Mouse (Mus musculus): ENCODE data around the gene Epop. TPM values are rescaled to one million over a fixed set of nuclear protein-coding genes. Genes with fewer than 3 reads are reported as not detected.

Gene Epop
- polyA plus RNA-seq, 1 experiment = 0.80 TPM

GRCm38 (mm10) chr11:97628568-97629518, 659 bp downstream of the Epop start:
- no peak for DNase-seq (ENCODE audit: low spot score)

GRCm38 (mm10) chr11:97628303-97628567, 1.3 kb downstream of the Epop start:
- DNase-seq (ENCODE audit: low spot score) = no peak

DNA sequence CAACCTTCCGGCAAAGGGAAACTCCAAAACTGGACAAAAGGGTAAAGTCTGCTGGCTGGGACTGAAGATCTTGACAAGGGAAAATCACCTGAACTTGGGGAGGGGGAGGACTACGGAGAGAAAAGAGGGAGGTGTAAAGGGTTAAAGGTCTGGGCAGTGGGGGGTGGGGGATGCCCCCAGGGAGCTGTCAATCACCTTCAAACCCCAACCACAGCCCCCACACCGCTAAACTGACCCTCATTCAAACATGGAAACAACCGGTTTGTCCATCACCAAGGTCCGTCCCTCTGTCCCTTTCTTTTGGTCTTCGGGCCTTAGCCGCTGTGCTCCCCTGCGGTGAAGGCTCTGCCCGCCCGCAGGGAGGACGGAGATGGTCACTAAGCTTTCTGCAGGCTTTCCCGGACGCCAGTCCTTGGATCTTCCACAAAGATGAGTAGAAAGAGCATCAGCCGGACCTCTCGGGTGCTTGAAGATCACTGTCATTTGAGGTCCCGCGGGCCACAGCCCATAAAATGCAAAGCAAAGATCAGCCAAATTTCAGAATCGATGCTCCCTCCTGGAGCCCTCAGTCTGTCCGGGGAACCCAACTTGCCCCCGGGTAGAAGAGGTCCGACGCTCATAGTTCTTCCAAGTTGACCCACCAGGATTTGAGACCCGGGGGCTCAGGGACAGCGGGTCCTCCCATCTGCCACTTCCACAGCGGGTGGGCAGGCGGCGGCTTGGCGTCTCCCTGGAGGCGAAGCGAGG, 1.8 kb downstream of the Epop start:
- DNase-seq (ENCODE audit: low spot score) = no peak

- no peak for DNase-seq (ENCODE audit: low spot score)
These were observed 2.7 kb downstream of the Epop start for GRCm38 (mm10) chr11:97626850-97627249.

- no peak for DNase-seq (ENCODE audit: low spot score)
These were observed 3.1 kb downstream of the Epop start for GRCm38 (mm10) chr11:97626431-97626830.

DNA sequence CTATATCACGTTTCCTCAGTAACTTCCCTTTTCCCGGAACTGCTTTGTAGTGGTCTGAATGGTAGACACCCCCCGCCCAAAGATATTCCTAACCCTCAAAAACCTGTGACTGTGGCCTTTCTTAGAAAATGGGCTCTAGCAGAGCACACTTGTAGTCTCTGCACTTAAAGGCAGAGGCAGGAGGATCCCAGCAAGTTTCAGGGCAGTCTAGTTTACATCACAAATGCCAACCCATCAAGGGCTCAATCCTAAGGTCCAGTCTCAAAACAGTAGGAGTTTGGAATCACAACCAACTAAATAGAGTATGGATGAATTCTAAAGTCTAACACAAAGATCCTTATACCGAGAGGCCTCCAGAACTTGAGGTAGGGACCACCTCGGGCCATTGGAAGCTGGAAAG, 4.0 kb downstream of the Epop start:
- DNase-seq (ENCODE audit: low spot score) = no peak

DNA sequence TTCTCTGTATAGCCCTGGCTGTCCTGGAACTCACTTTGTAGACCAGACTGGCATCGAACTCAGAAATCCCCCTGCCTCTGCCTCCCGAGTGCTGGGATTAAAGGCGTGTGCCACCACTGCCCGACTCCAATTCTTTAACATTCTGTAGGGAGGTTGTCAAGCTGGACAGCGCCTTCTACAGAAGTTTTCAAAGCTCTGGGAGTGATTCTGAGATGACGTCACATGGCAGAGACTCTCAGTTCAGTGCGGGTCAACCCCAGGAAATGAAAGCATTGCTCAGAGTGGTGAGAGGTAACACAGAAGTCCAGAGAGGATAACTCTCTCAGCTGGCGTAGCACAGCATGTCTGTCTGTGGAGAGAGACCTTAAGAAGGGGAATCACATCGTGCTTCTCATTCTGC, 6.3 kb downstream of the Epop start:
- no peak for DNase-seq (ENCODE audit: low spot score)

GRCm38 (mm10) chr11:97622440-97622839, 7.1 kb downstream of the Epop start:
- DNase-seq (ENCODE audit: low spot score) = no peak

- no peak for DNase-seq (ENCODE audit: low spot score)
These were observed 10.1 kb downstream of the Epop start for GRCm38 (mm10) chr11:97619391-97619795.

GRCm38 (mm10) chr11:97618368-97618767, 11.1 kb downstream of the Epop start:
- no peak for DNase-seq (ENCODE audit: low spot score)

DNA sequence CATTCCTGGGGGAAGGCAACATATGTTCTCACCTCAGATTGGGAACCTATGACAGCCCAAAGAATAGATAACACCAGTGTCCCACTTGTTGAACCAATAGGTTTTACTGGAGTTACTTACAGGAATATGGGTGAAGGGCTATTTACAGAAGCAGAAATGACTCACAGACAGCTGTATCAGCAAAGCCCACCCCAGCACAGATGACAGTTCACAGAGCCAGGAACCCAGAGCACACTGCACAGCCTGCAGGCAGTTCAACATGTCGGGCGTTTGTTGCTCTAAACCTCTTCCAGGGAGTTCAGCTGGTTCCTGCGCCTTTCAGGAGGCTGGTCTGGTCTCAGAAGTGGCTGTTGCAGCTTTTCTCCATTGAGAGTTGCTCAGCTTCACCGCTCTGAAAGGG, 14.2 kb downstream of the Epop start:
- no peak for DNase-seq (ENCODE audit: low spot score)

GRCm38 (mm10) chr11:97611076-97611475, 18.4 kb downstream of the Epop start:
- no peak for DNase-seq (ENCODE audit: low spot score)

DNA sequence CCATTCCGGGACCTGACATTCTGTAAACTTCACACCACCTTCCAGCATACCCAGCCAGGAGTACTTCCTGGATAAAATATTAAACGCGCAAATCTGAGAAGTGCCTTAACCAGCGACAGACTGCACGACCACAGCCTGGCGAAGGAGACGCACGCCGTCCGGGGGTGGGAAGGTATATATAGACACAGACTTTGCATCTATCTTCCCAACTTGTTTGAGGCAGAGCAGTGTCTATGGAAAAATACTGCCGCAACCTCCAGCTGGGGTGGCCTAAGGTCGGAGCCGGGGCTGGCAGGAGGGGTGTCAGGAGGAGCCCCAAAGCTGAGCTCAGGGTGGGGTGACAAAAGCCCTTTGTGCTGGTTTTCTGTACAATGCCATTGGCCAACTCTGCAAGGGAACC, 19.8 kb downstream of the Epop start:
- no peak for DNase-seq (ENCODE audit: low spot score)

- no peak for DNase-seq (ENCODE audit: low spot score)
These were observed 20.6 kb downstream of the Epop start for GRCm38 (mm10) chr11:97608933-97609332.

GRCm38 (mm10) chr11:97607056-97607725, 22.3 kb downstream of the Epop start:
- DNase-seq (ENCODE audit: low spot score) = no peak

GRCm38 (mm10) chr11:97603891-97604290, 25.6 kb downstream of the Epop start:
- DNase-seq (ENCODE audit: low spot score) = no peak

GRCm38 (mm10) chr11:97602223-97602622, 27.3 kb downstream of the Epop start:
- no peak for DNase-seq (ENCODE audit: low spot score)

DNA sequence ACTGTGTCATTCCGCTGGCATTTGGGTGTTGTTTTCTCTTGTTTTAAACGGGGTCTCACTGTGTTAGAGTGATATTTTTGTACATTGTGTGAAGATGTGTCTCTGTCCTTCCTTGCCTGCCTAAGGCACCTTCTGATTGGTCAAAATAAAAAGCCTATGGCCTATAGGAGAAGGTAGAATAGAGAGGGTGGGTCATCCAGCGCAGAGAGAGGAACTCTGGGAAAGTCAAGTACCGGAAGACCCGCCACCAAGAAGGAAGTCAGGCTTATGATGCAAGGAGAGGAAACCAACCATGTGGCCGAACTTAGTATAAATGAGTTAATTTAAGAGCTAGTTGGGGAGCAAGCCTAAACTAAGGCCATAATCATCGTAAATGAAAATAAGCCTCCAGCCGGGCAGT, 30.4 kb downstream of the Epop start:
- no peak for DNase-seq (ENCODE audit: low spot score)

GRCm38 (mm10) chr11:97597945-97598691, 31.4 kb downstream of the Epop start:
- DNase-seq (ENCODE audit: low spot score) = no peak

DNA sequence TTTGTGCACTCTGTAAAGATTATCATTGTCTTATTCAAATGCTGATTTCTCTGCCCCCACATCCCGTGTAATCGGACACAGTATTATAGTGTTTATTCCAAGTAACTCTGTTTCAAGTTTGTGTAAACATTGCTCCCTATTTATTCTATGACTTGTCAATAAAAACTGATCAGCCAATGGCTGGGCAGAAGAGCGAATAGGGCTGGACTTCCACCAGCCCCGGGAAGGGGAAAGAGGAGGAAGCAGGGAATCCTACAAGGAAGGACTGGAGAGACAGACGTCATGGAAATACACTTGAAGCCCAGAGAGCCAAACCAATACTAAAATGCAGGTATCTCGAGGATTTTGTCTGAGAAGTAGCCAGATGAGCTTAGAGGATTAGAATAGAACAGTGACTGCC, 35.4 kb downstream of the Epop start:
- DNase-seq (ENCODE audit: low spot score) = no peak

- DNase-seq (ENCODE audit: low spot score) = no peak
These were observed 37.6 kb downstream of the Epop start for GRCm38 (mm10) chr11:97591910-97592309.
